Mouse (Mus musculus) spleen, postnatal 36 days (tissue): ENCODE measurements around the gene Cox15.

Experiments used
- DNase-seq, 2 experiments: peaks; one replicate each; pipeline ENCODE4 v3.0.0; 2022; ENCODE audit warnings: low spot score in 2 of 2, mixed read lengths in 1 of 2

Gene Cox15

GRCm38 (mm10) chr19:43752489-43753225 lies at the start of gene Cox15, which contains the start of gene Cutc:
Gene Cox15, minus strand, starts transcription at chr19:43753000.
Gene Cutc, plus strand, starts transcription at chr19:43752996.
- DNase-seq: peak; percentile 95 to 96

GRCm38 (mm10) chr19:43801427-43802051 lies 48.7 kb upstream of the Cox15 start:
- no peak for DNase-seq

- no peak for DNase-seq
Observed at GRCm38 (mm10) chr19:43797216-43797615, 44.4 kb upstream of the Cox15 start.

- no peak for DNase-seq
Observed at GRCm38 (mm10) chr19:43795511-43795910, 42.7 kb upstream of the Cox15 start.

GRCm38 (mm10) chr19:43793951-43794350 lies 41.2 kb upstream of the Cox15 start:
- DNase-seq: no peak

DNA sequence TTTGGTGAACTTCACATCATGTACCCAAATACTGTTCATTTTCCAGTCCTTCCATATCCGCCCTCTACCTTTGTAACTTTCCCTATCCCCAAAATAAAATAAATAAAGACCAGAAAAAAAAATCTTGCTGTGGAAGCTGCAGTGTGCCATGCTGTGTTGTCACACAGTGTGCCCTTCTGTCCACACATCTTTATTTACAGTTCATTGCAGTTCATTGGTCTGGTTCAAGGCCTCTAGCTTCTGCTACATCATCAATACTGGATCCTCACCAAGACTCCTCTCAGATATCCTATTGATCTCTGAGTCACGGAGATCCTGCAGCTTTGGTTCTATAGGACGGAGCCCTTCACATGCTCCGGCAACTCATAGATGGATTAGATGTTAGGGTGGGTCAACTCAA lies 39.7 kb upstream of the Cox15 start:
- no peak for DNase-seq

- no peak for DNase-seq
Observed at GRCm38 (mm10) chr19:43789817-43790216, 37.0 kb upstream of the Cox15 start.

DNA sequence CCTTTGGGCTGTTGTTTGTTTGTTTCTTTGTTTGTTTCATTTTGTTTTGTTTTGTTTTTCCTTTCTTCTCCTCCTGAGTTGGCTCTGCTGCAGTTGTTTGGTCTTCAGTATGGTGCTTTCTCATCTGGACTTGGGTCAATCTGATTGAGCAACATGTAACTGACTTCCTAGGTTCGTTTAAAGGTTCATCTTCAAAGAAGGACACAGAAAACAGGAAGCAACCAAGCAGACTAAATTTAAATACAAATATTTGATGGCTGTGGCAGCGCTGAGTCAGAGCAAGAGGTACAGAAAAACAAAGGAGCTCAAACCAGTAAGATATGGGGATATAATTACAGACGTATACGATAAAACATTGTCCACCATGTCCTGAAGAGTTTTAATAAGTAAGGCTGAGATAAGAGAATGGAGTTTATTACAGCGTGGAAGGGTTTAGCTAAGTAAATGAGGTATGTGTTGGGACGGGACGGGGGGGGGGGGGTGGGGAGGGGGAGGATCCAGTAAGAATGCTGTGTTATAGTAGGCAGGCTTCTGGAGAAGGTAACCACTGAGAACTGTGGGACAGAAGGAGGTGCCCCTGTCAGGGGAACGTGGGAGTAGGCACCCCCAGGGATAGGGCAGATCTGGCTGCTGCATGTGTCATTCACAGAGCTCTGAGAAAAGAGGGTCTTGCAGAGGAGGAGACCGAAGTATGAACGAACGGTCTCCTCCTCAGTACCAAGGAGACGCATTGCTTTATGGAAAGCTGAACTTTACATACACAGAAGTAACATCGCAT lies 33.6 kb upstream of the Cox15 start:
- no peak for DNase-seq

GRCm38 (mm10) chr19:43784761-43785160 lies 32.0 kb upstream of the Cox15 start:
- DNase-seq: no peak

GRCm38 (mm10) chr19:43781980-43782379 lies 29.2 kb upstream of the Cox15 start, which contains the start of gene Abcc2:
Gene Abcc2, plus strand, starts transcription at chr19:43782192.
- DNase-seq: no peak

GRCm38 (mm10) chr19:43780391-43780790 lies 27.6 kb upstream of the Cox15 start:
- DNase-seq: no peak

- no peak for DNase-seq
Observed at GRCm38 (mm10) chr19:43777308-43777707, 24.5 kb upstream of the Cox15 start.

DNA sequence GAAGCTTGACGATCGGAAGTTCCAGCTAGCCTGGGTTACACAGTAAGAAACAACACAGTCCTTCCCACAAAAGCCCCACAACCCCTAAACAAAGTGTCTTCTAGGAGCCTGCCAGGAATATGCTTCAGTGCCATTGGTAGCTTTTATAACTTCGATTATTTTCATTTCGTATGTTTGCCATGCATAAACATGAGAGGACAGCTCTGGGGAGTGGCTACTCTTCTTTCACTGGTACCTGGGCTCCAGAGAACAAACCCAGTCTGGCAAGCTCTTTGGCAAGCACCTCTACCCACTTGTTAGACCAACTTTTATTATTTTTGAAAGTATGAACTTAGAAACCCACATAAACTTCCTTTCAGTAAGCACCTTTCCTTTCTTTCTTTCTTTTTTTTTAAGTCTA lies 23.8 kb upstream of the Cox15 start:
- no peak for DNase-seq

GRCm38 (mm10) chr19:43775433-43775832 lies 22.6 kb upstream of the Cox15 start:
- DNase-seq: no peak

DNA sequence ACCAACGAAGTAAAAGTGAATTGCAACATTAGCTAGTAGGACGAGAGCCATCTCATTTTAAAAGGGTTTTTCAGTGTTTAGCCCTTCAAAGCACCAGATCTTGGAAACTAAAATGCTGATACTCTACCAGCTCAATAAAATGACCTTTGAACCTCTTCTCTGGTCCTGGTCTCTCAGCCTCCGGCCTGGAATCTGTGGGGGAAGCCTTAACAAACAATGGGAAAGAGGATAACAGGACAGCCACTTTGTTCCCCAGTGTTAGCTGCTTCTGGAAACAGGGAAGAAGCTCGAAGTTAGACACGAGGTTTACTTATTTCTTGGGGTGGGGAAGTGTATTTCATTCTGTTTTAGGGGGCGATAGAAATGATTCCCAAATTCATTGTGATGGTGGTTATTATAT lies 19.5 kb upstream of the Cox15 start:
- no peak for DNase-seq

DNA sequence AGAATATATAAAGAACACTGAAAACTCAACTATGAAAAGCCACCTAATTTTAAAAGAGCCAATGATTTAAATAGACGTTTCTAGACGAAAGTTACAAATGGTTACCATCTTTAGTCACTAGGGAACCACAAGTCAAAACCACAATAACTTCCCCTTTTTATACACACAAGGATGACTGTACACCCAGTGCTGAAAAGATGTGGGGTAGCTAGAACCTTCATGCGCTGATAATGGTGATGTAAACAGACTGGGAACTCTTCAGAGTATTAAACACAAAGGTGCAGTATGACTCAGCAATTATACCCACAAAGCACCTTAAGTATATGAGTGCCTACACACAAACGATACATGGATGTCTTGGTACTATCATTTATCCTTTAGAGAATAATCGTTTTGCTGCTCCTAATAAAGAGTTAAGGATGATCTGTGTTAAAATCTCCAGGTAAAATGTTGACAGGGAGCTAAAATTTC lies 18.7 kb upstream of the Cox15 start:
- peak; percentile 38 to 54 for DNase-seq

DNA sequence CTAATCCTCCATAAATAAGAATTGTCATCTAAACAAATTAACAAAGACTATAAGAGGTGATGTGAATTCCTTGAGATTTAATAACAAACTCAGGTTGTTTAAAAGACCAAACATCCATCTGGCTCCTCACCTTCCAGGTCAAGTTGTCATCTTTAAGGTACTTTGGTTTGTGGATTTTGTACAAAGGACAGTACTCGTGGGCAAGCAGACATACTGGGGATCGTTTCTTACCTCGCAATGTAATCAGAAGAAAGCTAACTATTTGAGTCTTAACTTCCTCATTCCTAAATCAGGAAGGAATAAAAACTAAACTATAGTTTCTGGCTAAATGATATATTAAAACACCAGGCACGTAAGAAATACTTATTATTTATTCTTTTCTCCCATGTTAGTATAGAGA lies 17.8 kb upstream of the Cox15 start:
- no peak for DNase-seq

GRCm38 (mm10) chr19:43769366-43769960 lies 16.7 kb upstream of the Cox15 start:
- no peak for DNase-seq

DNA sequence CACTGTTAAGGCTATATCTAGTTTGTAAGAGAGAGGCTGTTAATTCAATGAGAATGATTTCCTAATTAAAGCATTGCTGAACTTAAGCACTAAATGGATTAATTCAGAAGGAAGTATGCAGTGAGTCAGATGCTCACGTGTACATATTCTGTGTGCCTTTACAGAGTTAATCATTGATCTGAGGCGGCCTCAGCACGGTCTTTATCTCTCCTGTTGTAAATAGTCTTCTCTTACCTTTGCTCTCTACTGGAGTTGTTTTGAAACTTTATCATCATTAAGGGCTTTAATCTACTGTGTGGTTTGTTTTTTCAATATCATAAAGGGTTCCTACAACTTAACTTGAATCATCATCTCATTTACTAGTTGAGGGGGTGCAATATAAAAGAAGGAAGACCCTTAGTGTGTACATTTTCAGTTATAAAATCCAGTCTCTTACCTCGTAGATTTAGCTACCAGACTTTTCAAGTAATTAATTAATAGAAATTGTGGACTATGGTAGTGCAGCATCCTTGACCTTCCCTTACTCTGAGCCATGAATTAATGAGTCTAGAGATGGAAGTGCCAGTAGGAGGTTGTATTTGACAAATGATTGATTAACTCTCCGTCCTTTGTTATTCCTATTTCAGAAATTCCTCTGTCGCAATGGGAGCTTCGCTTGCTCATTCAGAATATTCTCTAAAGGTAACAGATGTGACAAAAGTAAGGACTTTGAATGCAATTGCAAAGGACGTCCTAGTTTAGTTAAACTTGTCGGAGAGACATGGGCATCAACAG lies 14.9 kb upstream of the Cox15 start:
- no peak for DNase-seq

GRCm38 (mm10) chr19:43766451-43766850 lies 13.7 kb upstream of the Cox15 start:
- no peak for DNase-seq

GRCm38 (mm10) chr19:43762410-43762809 lies 9.6 kb upstream of the Cox15 start:
- DNase-seq: no peak
